Mouse (Mus musculus) heart, embryonic 12.5 days (tissue): ENCODE data around the gene Atp5g1. TPM values are rescaled to one million over a fixed set of nuclear protein-coding genes. Genes with fewer than 3 reads are reported as not detected.

Experiments used
- ATAC-seq: fragments of 200-750 bp; cut with Nextera tagmentation; 2 replicates; pipeline ENCODE4 v1.8.0; 2017; ENCODE audit warnings: moderate TSS enrichment, moderate library complexity; ENCODE audit not compliant: insufficient number of reproducible peaks, low FRiP score
- H3K27ac ChIP-seq: fragments of 300-500 bp; sonication (generic); 2 replicates; pipeline ENCODE4 v1.5.1; 2016; ENCODE audit warnings: mild to moderate bottlenecking, moderate library complexity; ENCODE audit not compliant: poor library complexity, severe bottlenecking
- H3K27me3 ChIP-seq: fragments of 300-500 bp; sonication (generic); replicated peaks from 2 replicates; pipeline ENCODE4 v1.6.1; 2016; ENCODE audit warnings: mild to moderate bottlenecking, moderate library complexity
- H3K36me3 ChIP-seq: fragments of 300-500 bp; sonication (generic); 2 replicates; pipeline ENCODE4 v1.6.1; 2016; ENCODE audit warnings: mild to moderate bottlenecking, moderate library complexity
- H3K4me1 ChIP-seq: fragments of 300-500 bp; sonication (generic); replicated peaks from 2 replicates; pipeline ENCODE4 v1.6.1; 2016; ENCODE audit warnings: mild to moderate bottlenecking
- H3K4me2 ChIP-seq: fragments of 300-500 bp; sonication (generic); 2 replicates; pipeline ENCODE4 v1.6.1; 2016; ENCODE audit warnings: mild to moderate bottlenecking, moderate library complexity
- H3K4me3 ChIP-seq: fragments of 300-500 bp; sonication (generic); 2 replicates; pipeline ENCODE4 v1.5.1; 2016; ENCODE audit warnings: mild to moderate bottlenecking
- H3K9ac ChIP-seq: fragments of 300-500 bp; sonication (generic); 2 replicates; pipeline ENCODE4 v1.6.1; 2016; ENCODE audit warnings: mild to moderate bottlenecking, moderate library complexity
- H3K9me3 ChIP-seq: fragments of 300-500 bp; sonication (generic); replicated peaks from 2 replicates; pipeline ENCODE4 v1.6.1; 2016; ENCODE audit warnings: mild to moderate bottlenecking, moderate library complexity
- WGBS: fragments of 180-500 bp; shearing (Covaris S2); methylation state at CpG from one replicate; pipeline ENCODE4 v1.1.7; 2016; 5-methylcytosine and 5-hydroxymethylcytosine counted together
- polyA plus RNA-seq: library from polyadenylated mRNA; unstranded; fragments of >200 nt; fragmentation: Nextera tagmentation; extraction: Ambion mirVana; gene quantifications from 2 replicates; pipeline ENCODE4 v1.2.1, GENCODE M21; 2016

The Atp5g1 gene
- polyA plus RNA-seq, 1 experiment from 2014 or later: 1,405 TPM

GRCm38 (mm10) chr11:96071013-96071412 is 4.5 kb downstream of the Atp5g1 start:
- peaks cover 33% of the 10 kb centered on the region for H3K36me3 ChIP-seq
- WGBS: 78% methylated on average over 1 of the region's 1 CpGs
- H3K27me3 ChIP-seq: no peaks in the 10 kb centered on the region
- no peak overlapping the region for H3K27ac ChIP-seq
- no peak for ATAC-seq
- H3K4me2 ChIP-seq: no peak overlapping the region
- no peak overlapping the region for H3K9ac ChIP-seq
- peaks cover 25% of the 10 kb centered on the region for H3K4me1 ChIP-seq
- no peak overlapping the region for H3K4me3 ChIP-seq
- H3K9me3 ChIP-seq: no peaks in the 10 kb centered on the region

- ATAC-seq: no peak
- no peak overlapping the region for H3K27ac ChIP-seq
- no peak overlapping the region for H3K9ac ChIP-seq
- no peaks in the 10 kb centered on the region for H3K27me3 ChIP-seq
- WGBS: 80% methylated on average over 7 of the region's 7 CpGs
- no peak overlapping the region for H3K4me2 ChIP-seq
- peaks cover 33% of the 10 kb centered on the region for H3K36me3 ChIP-seq
- no peak overlapping the region for H3K4me3 ChIP-seq
- H3K9me3 ChIP-seq: no peaks in the 10 kb centered on the region
- H3K4me1 ChIP-seq: peaks cover 25% of the 10 kb centered on the region
Observed at GRCm38 (mm10) chr11:96070353-96070752, 5.1 kb downstream of the Atp5g1 start.

- H3K4me3 ChIP-seq: no peak overlapping the region
- no peaks in the 10 kb centered on the region for H3K27me3 ChIP-seq
- H3K27ac ChIP-seq: no peak overlapping the region
- peaks cover 26% of the 10 kb centered on the region for H3K36me3 ChIP-seq
- no peak overlapping the region for H3K4me2 ChIP-seq
- 70% methylated on average over 5 of the region's 5 CpGs for WGBS
- H3K9ac ChIP-seq: no peak overlapping the region
- H3K9me3 ChIP-seq: no peaks in the 10 kb centered on the region
- ATAC-seq: no peak
- H3K4me1 ChIP-seq: peaks cover 22% of the 10 kb centered on the region
Observed at GRCm38 (mm10) chr11:96068231-96068630, 7.2 kb downstream of the Atp5g1 start.

GRCm38 (mm10) chr11:96065215-96065911 is 10.1 kb downstream of the Atp5g1 start, which contains the start of gene Ube2z:
Gene Ube2z, minus strand, starts transcription at chr11:96065388.
- Histone ChIP-seq H3K4me3 (peak within 1 kb of the TSS; percentile 91), H3K9ac (peak within 1 kb of the TSS; percentile 97), H3K27ac (peak within 1 kb of the TSS; percentile 84), H3K36me3 (peaks cover 21% of the 10 kb centered on the region), H3K27me3 (no peaks in the 10 kb centered on the region), H3K4me2 (peak within 1 kb of the TSS; percentile 82), H3K9me3 (no peaks in the 10 kb centered on the region), H3K4me1 (peaks cover 19% of the 10 kb centered on the region)
- ATAC-seq: peak; percentile 99
- WGBS: 4% methylated on average over 49 of the region's 50 CpGs

GRCm38 (mm10) chr11:96064521-96065214 is 10.8 kb downstream of the Atp5g1 start:
- H3K9ac ChIP-seq: peak overlapping the region; percentile 97
- H3K27me3 ChIP-seq: no peaks in the 10 kb centered on the region
- peak overlapping the region; percentile 82 for H3K4me2 ChIP-seq
- H3K4me3 ChIP-seq: peak overlapping the region; percentile 91
- under 1% methylated on average over 58 of the region's 64 CpGs for WGBS
- H3K4me1 ChIP-seq: peaks cover 19% of the 10 kb centered on the region
- peak overlapping the region; percentile 84 for H3K27ac ChIP-seq
- peak; percentile 69 for ATAC-seq
- H3K9me3 ChIP-seq: no peaks in the 10 kb centered on the region
- H3K36me3 ChIP-seq: peaks cover 21% of the 10 kb centered on the region

GRCm38 (mm10) chr11:96058309-96058708 is 17.2 kb downstream of the Atp5g1 start:
- WGBS: 82% methylated on average over 4 of the region's 4 CpGs
- H3K27me3 ChIP-seq: no peaks in the 10 kb centered on the region
- no peaks in the 10 kb centered on the region for H3K9me3 ChIP-seq
- H3K36me3 ChIP-seq: peaks cover 74% of the 10 kb centered on the region
- H3K4me2 ChIP-seq: no peak overlapping the region
- H3K4me3 ChIP-seq: no peak overlapping the region
- H3K4me1 ChIP-seq: peaks cover 9% of the 10 kb centered on the region; the same call in 1 of the 2 replicates
- no peak overlapping the region for H3K27ac ChIP-seq
- no peak for ATAC-seq
- no peak overlapping the region for H3K9ac ChIP-seq

- no peak for ATAC-seq
- WGBS: 95% methylated on average over 3 of the region's 3 CpGs
Observed at GRCm38 (mm10) chr11:96050854-96051253, 24.6 kb downstream of the Atp5g1 start.

GRCm38 (mm10) chr11:96049939-96050338 is 25.5 kb downstream of the Atp5g1 start:
- 84% methylated on average over 4 of the region's 4 CpGs for WGBS

More at GRCm38 (mm10) chr11:96050854-96051253, 24.6 kb downstream of the Atp5g1 start:
- H3K36me3 ChIP-seq: peaks cover 91% of the 10 kb centered on the region
- H3K27me3 ChIP-seq: no peaks in the 10 kb centered on the region
- 0 out of 2 replicates have a peak, but pooled peaks cover 2% of the 10 kb centered on the region for H3K4me1 ChIP-seq
- no peaks in the 10 kb centered on the region for H3K9me3 ChIP-seq
- no peak overlapping the region for H3K4me2 ChIP-seq
- no peak overlapping the region for H3K9ac ChIP-seq
- H3K4me3 ChIP-seq: no peak overlapping the region
- H3K27ac ChIP-seq: no peak overlapping the region

GRCm38 (mm10) chr11:96047469-96048373 is 27.7 kb downstream of the Atp5g1 start:
- 76% methylated on average over 4 of the region's 4 CpGs for WGBS
- Histone ChIP-seq H3K4me2 (no peak overlapping the region), H3K4me1 (0 out of 2 replicates have a peak, but pooled peaks cover 2% of the 10 kb centered on the region), H3K27ac (no peak overlapping the region), H3K4me3 (no peak overlapping the region), H3K9me3 (no peaks in the 10 kb centered on the region), H3K36me3 (peaks cover 77% of the 10 kb centered on the region), H3K9ac (no peak overlapping the region), H3K27me3 (no peaks in the 10 kb centered on the region)
- no peak for ATAC-seq

More at GRCm38 (mm10) chr11:96049939-96050338, 25.5 kb downstream of the Atp5g1 start:
- H3K9ac ChIP-seq: no peak overlapping the region
- H3K36me3 ChIP-seq: peaks cover 89% of the 10 kb centered on the region
- H3K9me3 ChIP-seq: no peaks in the 10 kb centered on the region
- no peak overlapping the region for H3K4me3 ChIP-seq
- no peak overlapping the region for H3K27ac ChIP-seq
- H3K4me2 ChIP-seq: no peak overlapping the region
- H3K27me3 ChIP-seq: no peaks in the 10 kb centered on the region
- 0 out of 2 replicates have a peak, but pooled peaks cover 2% of the 10 kb centered on the region for H3K4me1 ChIP-seq
- peak; percentile 53; the same call in 1 of the 2 replicates for ATAC-seq

- Histone ChIP-seq H3K9ac (no peak overlapping the region), H3K4me3 (no peak overlapping the region), H3K4me2 (no peak overlapping the region), H3K27ac (no peak overlapping the region), H3K4me1 (0 out of 2 replicates have a peak, but pooled peaks cover 2% of the 10 kb centered on the region), H3K36me3 (peaks cover 70% of the 10 kb centered on the region), H3K27me3 (no peaks in the 10 kb centered on the region), H3K9me3 (no peaks in the 10 kb centered on the region)
- no peak for ATAC-seq
- WGBS: 76% methylated on average over 2 of the region's 2 CpGs
Observed at GRCm38 (mm10) chr11:96046793-96047192, 28.7 kb downstream of the Atp5g1 start.
